12 mouse cellular contexts compared by ENCODE assay signal in the genomic region with DNA sequence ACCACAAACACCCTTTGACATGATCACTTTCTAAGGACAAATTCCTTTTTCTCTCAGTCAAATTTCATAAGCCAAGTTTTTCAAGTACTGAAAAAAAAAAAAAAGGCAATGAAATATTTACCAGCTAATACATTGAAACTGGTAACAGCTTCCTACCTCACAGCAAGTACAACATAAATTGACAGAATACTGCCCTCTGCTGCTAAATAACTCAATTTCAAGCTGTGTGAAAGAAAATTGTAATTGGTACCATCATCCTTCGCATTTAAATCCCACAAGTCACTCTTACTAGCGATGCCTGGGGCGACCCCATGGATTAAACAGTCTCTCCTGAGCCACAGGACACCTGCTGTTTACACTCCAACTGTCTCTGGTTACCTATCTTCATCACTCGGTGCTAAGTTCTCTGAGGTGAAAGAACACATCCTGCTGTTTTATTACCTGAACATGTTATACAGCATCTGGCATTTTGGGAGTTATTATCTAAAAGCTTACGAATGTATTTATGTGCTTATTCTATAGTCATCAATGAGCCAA.
DNase-seq lines count a peak whose midpoint lies in the region; ATAC-seq and TF ChIP-seq lines count a peak whose summit lies in the region.
"Had no signal": no experiment of that assay in that cellular context is flagged by ENCODE, and none has a peak within 500 bp of the region (broad histone marks: within the 10 kb centered on the region; RNA-seq: fewer than 3 reads in every experiment).

No protein-coding gene starts in this region.

- no peak overlapping the region for H3K4me3 ChIP-seq in hindbrain, embryonic 16.5 days (ENCODE audit: low read length)
- H3K4me3 ChIP-seq in hindbrain, embryonic 11.5 days (ENCODE audit: low read depth, low read length), result no peak overlapping the region
- no peak overlapping the region for H3K4me3 ChIP-seq in E14TG2a.4 (replicated peaks; ENCODE audit: low read length)
- no peak overlapping the region for H3K4me3 ChIP-seq in embryonic facial prominence, embryonic 14.5 days (ENCODE audit: low read depth, low read length)
- H3K4me3 ChIP-seq in kidney, embryonic 14.5 days (ENCODE audit: low read length), result no peak overlapping the region
- H3K4me3 ChIP-seq: heart, embryonic 12.5 days; intestine, embryonic 15.5 days had no signal

- 42% methylated on average over 5 of the region's 5 CpGs for WGBS in hindbrain, embryonic 16.5 days
- WGBS in hindbrain, embryonic 11.5 days, result 53% methylated on average over 5 of the region's 5 CpGs
- WGBS in embryonic facial prominence, embryonic 14.5 days, result 33% methylated on average over 5 of the region's 5 CpGs
- 53% methylated on average over 5 of the region's 5 CpGs for WGBS in kidney, embryonic 14.5 days

- peak; percentile 25 for ATAC-seq in hindbrain, embryonic 16.5 days
- no peak for ATAC-seq in hindbrain, embryonic 11.5 days (ENCODE audit: low FRiP score)
- ATAC-seq in embryonic facial prominence, embryonic 14.5 days (ENCODE audit: low read depth), result no peak
- ATAC-seq in kidney, embryonic 14.5 days (ENCODE audit: low FRiP score, low TSS enrichment), result no peak
- ATAC-seq: intestine, embryonic 15.5 days had no signal

- no peak overlapping the region for H3K4me2 ChIP-seq in hindbrain, embryonic 16.5 days (ENCODE audit: low read length)
- no peak overlapping the region for H3K4me2 ChIP-seq in hindbrain, embryonic 11.5 days (replicated peaks; ENCODE audit: low read depth, low read length)
- H3K4me2 ChIP-seq in embryonic facial prominence, embryonic 14.5 days (ENCODE audit: low read depth, low read length), result no peak overlapping the region
- no peak overlapping the region for H3K4me2 ChIP-seq in kidney, embryonic 14.5 days (replicated peaks; ENCODE audit: low read depth, low read length)
- H3K4me2 ChIP-seq: heart, embryonic 12.5 days; intestine, embryonic 15.5 days had no signal

- TF ChIP-seq CTCF in E14TG2a.4 (conservative IDR thresholded peaks at IDR 0.05; ENCODE audit: low read length), result peak; percentile 16; the same call in 1 of the 2 replicates

- peaks cover 7% of the 10 kb centered on the region for H3K36me3 ChIP-seq in hindbrain, embryonic 16.5 days (ENCODE audit: control insufficient read depth, insufficient read depth, low read length)
- no peaks in the 10 kb centered on the region for H3K36me3 ChIP-seq in hindbrain, embryonic 11.5 days (ENCODE audit: control insufficient read depth, insufficient read depth, low read length)
- no peaks in the 10 kb centered on the region for H3K36me3 ChIP-seq in E14TG2a.4 (ENCODE audit: insufficient read depth, low read length)
- H3K36me3 ChIP-seq in embryonic facial prominence, embryonic 14.5 days (ENCODE audit: control insufficient read depth, insufficient read depth, low read length), result no peaks in the 10 kb centered on the region
- H3K36me3 ChIP-seq in kidney, embryonic 14.5 days (ENCODE audit: control insufficient read depth, insufficient read depth, low read length), result no peaks in the 10 kb centered on the region
- H3K36me3 ChIP-seq: G1E; intestine, embryonic 15.5 days had no signal

- no peaks in the 10 kb centered on the region for H3K4me1 ChIP-seq in hindbrain, embryonic 16.5 days (ENCODE audit: control insufficient read depth, insufficient read depth, low read depth, low read length)
- H3K4me1 ChIP-seq in hindbrain, embryonic 11.5 days (replicated peaks; ENCODE audit: control insufficient read depth, insufficient read depth, low read length), result no peaks in the 10 kb centered on the region
- H3K4me1 ChIP-seq in E14TG2a.4 (replicated peaks; ENCODE audit: low read depth, low read length), result peaks cover 6% of the 10 kb centered on the region; the same call in 1 of the 2 replicates
- no peaks in the 10 kb centered on the region for H3K4me1 ChIP-seq in embryonic facial prominence, embryonic 14.5 days (ENCODE audit: control insufficient read depth, insufficient read depth, low read length)
- no peaks in the 10 kb centered on the region for H3K4me1 ChIP-seq in kidney, embryonic 14.5 days (ENCODE audit: control insufficient read depth, insufficient read depth, low read length)
- H3K4me1 ChIP-seq: heart, embryonic 12.5 days; intestine, embryonic 15.5 days had no signal

- H3K9ac ChIP-seq in hindbrain, embryonic 16.5 days (ENCODE audit: low read depth, low read length), result no peak overlapping the region
- no peak overlapping the region for H3K9ac ChIP-seq in hindbrain, embryonic 11.5 days (ENCODE audit: low read depth, low read length)
- no peak overlapping the region for H3K9ac ChIP-seq in embryonic facial prominence, embryonic 14.5 days (ENCODE audit: low read depth, low read length)
- no peak overlapping the region for H3K9ac ChIP-seq in kidney, embryonic 14.5 days (ENCODE audit: low read depth, low read length)
- H3K9ac ChIP-seq: heart, embryonic 12.5 days; intestine, embryonic 15.5 days had no signal

- no peak for DNase-seq in hindbrain, embryonic 11.5 days (ENCODE audit: low spot score)
- peak; percentile 50 for DNase-seq in 3T3-L1 (ENCODE audit: low read depth, low spot score)
- DNase-seq in embryonic facial prominence, embryonic 14.5 days (ENCODE audit: low spot score), result peak; percentile 53
- no peak for DNase-seq in thymus, postnatal 36 days
- DNase-seq: cerebellum, postnatal 25 days; liver had no signal

- H3K27ac ChIP-seq in hindbrain, embryonic 16.5 days (ENCODE audit: low read depth, low read length), result no peak overlapping the region
- H3K27ac ChIP-seq in hindbrain, embryonic 11.5 days (ENCODE audit: low read depth, low read length), result no peak overlapping the region
- no peak overlapping the region for H3K27ac ChIP-seq in embryonic facial prominence, embryonic 14.5 days (replicated peaks; ENCODE audit: low read depth, low read length)
- H3K27ac ChIP-seq in kidney, embryonic 14.5 days (ENCODE audit: low read depth, low read length), result no peak overlapping the region
- H3K27ac ChIP-seq: intestine, embryonic 15.5 days had no signal

- no peaks in the 10 kb centered on the region for H3K9me3 ChIP-seq in hindbrain, embryonic 16.5 days (ENCODE audit: control insufficient read depth, low read length)
- no peaks in the 10 kb centered on the region for H3K9me3 ChIP-seq in hindbrain, embryonic 11.5 days (ENCODE audit: control insufficient read depth, low read length)
- H3K9me3 ChIP-seq in E14TG2a.4 (ENCODE audit: low read length), result no peaks in the 10 kb centered on the region
- no peaks in the 10 kb centered on the region for H3K9me3 ChIP-seq in embryonic facial prominence, embryonic 14.5 days (ENCODE audit: control insufficient read depth, low read length)
- H3K9me3 ChIP-seq in kidney, embryonic 14.5 days (ENCODE audit: control insufficient read depth, low read length), result no peaks in the 10 kb centered on the region
- H3K9me3 ChIP-seq: G1E; heart, embryonic 12.5 days; intestine, embryonic 15.5 days had no signal

- H3K27me3 ChIP-seq in hindbrain, embryonic 16.5 days (replicated peaks; ENCODE audit: control insufficient read depth, insufficient read depth, low read length), result no peaks in the 10 kb centered on the region
- no peaks in the 10 kb centered on the region for H3K27me3 ChIP-seq in hindbrain, embryonic 11.5 days (ENCODE audit: control insufficient read depth, insufficient read depth, low read length)
- H3K27me3 ChIP-seq in E14TG2a.4 (ENCODE audit: insufficient read depth, low read length), result no peaks in the 10 kb centered on the region
- no peaks in the 10 kb centered on the region for H3K27me3 ChIP-seq in embryonic facial prominence, embryonic 14.5 days (replicated peaks; ENCODE audit: control insufficient read depth, insufficient read depth, low read length)
- H3K27me3 ChIP-seq in kidney, embryonic 14.5 days (ENCODE audit: control insufficient read depth, insufficient read depth, low read length), result no peaks in the 10 kb centered on the region
- H3K27me3 ChIP-seq: heart, embryonic 12.5 days; intestine, embryonic 15.5 days had no signal

Comparison
In these comparisons a context has a peak if more than half of its experiments do, and no peak if none do; other contexts are left out.
1. DNase-seq: peak in 3T3-L1 (single experiment) and embryonic facial prominence, embryonic 14.5 days (single experiment); none in hindbrain, embryonic 11.5 days (single experiment) and thymus, postnatal 36 days (0 of 2).